Mouse (Mus musculus): ENCODE data around the gene Gdpd3. TPM values are rescaled to one million over a fixed set of nuclear protein-coding genes. Genes with fewer than 3 reads are reported as not detected.
A peak's percentile ranks its signal among the peaks of the same experiment; 100 is the strongest.
"Not testable (repeated sequence)": the region's sequence is repeated elsewhere in the genome, so short reads cannot be mapped to it uniquely, and the experiment has no call there.

Gdpd3 gene
- polyA plus RNA-seq, 1 experiment, result not detected

GRCm38 (mm10) chr7:126775185-126775977 lies 9.2 kb downstream of the Gdpd3 start:
- H3K27ac ChIP-seq (replicated peaks; ENCODE audit: low read depth, low read length), result no peak overlapping the region; the same call in 1 of the 2 replicates
- peaks cover 15% of the 10 kb centered on the region for H3K4me1 ChIP-seq (ENCODE audit: control insufficient read depth, insufficient read depth, insufficient read length, low read length)
- no peak overlapping the region for H3K4me3 ChIP-seq (ENCODE audit: insufficient read depth, low read depth, low read length)

GRCm38 (mm10) chr7:126775978-126776234 lies 9.8 kb downstream of the Gdpd3 start:
- H3K27ac ChIP-seq (replicated peaks; ENCODE audit: low read depth, low read length), result peak overlapping the region; percentile 47; the same call in 1 of the 2 replicates
- H3K4me3 ChIP-seq (ENCODE audit: insufficient read depth, low read depth, low read length), result no peak overlapping the region
- H3K4me1 ChIP-seq (ENCODE audit: control insufficient read depth, insufficient read depth, insufficient read length, low read length), result peaks cover 15% of the 10 kb centered on the region

GRCm38 (mm10) chr7:126776598-126777057 lies 10.5 kb downstream of the Gdpd3 start, which contains the start of gene Ypel3:
Gene Ypel3 (plus strand): TSS chr7:126776955.
- H3K4me1 ChIP-seq (ENCODE audit: control insufficient read depth, insufficient read depth, insufficient read length, low read length), result peaks cover 15% of the 10 kb centered on the region
- H3K4me3 ChIP-seq (ENCODE audit: insufficient read depth, low read depth, low read length), result peak within 1 kb of the TSS; percentile 66
- H3K27ac ChIP-seq (replicated peaks; ENCODE audit: low read depth, low read length), result peak within 1 kb of the TSS; percentile 65

- peak overlapping the region; percentile 66 for H3K4me3 ChIP-seq (ENCODE audit: insufficient read depth, low read depth, low read length)
- peak overlapping the region; percentile 65 for H3K27ac ChIP-seq (replicated peaks; ENCODE audit: low read depth, low read length)
These were observed 11.3 kb downstream of the Gdpd3 start for GRCm38 (mm10) chr7:126777476-126777875.

GRCm38 (mm10) chr7:126778147-126778546 lies 12.0 kb downstream of the Gdpd3 start:
- peaks cover 15% of the 10 kb centered on the region for H3K4me1 ChIP-seq (ENCODE audit: control insufficient read depth, insufficient read depth, insufficient read length, low read length)
- peak overlapping the region; percentile 65 for H3K27ac ChIP-seq (replicated peaks; ENCODE audit: low read depth, low read length)
- H3K4me3 ChIP-seq (ENCODE audit: insufficient read depth, low read depth, low read length), result peak overlapping the region; percentile 66

More at GRCm38 (mm10) chr7:126777476-126777875, 11.3 kb downstream of the Gdpd3 start:
- peaks cover 15% of the 10 kb centered on the region for H3K4me1 ChIP-seq (ENCODE audit: control insufficient read depth, insufficient read depth, insufficient read length, low read length)

GRCm38 (mm10) chr7:126779101-126779500 lies 13.0 kb downstream of the Gdpd3 start:
- not testable (repeated sequence) for H3K4me3 ChIP-seq (ENCODE audit: insufficient read depth, low read depth, low read length); H3K27ac ChIP-seq (replicated peaks; ENCODE audit: low read depth, low read length)
- H3K4me1 ChIP-seq (ENCODE audit: control insufficient read depth, insufficient read depth, insufficient read length, low read length), result peaks cover 15% of the 10 kb centered on the region

- H3K4me3 ChIP-seq (ENCODE audit: insufficient read depth, low read depth, low read length), result peak overlapping the region; percentile 58
- H3K27ac ChIP-seq (replicated peaks; ENCODE audit: low read depth, low read length), result peak overlapping the region; percentile 58
- peaks cover 15% of the 10 kb centered on the region for H3K4me1 ChIP-seq (ENCODE audit: control insufficient read depth, insufficient read depth, insufficient read length, low read length)
These were observed 14.1 kb downstream of the Gdpd3 start for GRCm38 (mm10) chr7:126779983-126780970.

- Histone ChIP-seq H3K4me1 (ENCODE audit: control insufficient read depth, insufficient read depth, insufficient read length, low read length) (peaks cover 8% of the 10 kb centered on the region), H3K27ac (replicated peaks; ENCODE audit: low read depth, low read length) (peak within 1 kb of the TSS; percentile 58), H3K4me3 (ENCODE audit: insufficient read depth, low read depth, low read length) (peak within 1 kb of the TSS; percentile 58)
These were observed 15.0 kb downstream of the Gdpd3 start, which contains the start of gene Tbx6 for GRCm38 (mm10) chr7:126780971-126781635. Gene Tbx6 (plus strand): TSS chr7:126781483.

GRCm38 (mm10) chr7:126781661-126782370 lies 15.7 kb downstream of the Gdpd3 start:
- H3K4me1 ChIP-seq (ENCODE audit: control insufficient read depth, insufficient read depth, insufficient read length, low read length), result peaks cover 7% of the 10 kb centered on the region; the same call in 1 of the 2 replicates
- H3K4me3 ChIP-seq (ENCODE audit: insufficient read depth, low read depth, low read length), result no peak overlapping the region
- H3K27ac ChIP-seq (replicated peaks; ENCODE audit: low read depth, low read length), result no peak overlapping the region

GRCm38 (mm10) chr7:126782693-126783092 lies 16.6 kb downstream of the Gdpd3 start:
- H3K27ac ChIP-seq (replicated peaks; ENCODE audit: low read depth, low read length), result no peak overlapping the region
- H3K4me3 ChIP-seq (ENCODE audit: insufficient read depth, low read depth, low read length), result no peak overlapping the region
- H3K4me1 ChIP-seq (ENCODE audit: control insufficient read depth, insufficient read depth, insufficient read length, low read length), result peaks cover 5% of the 10 kb centered on the region; the same call in 1 of the 2 replicates

GRCm38 (mm10) chr7:126784469-126784868 lies 18.3 kb downstream of the Gdpd3 start:
- Histone ChIP-seq H3K4me3 (ENCODE audit: insufficient read depth, low read depth, low read length) (no peak overlapping the region), H3K27ac (replicated peaks; ENCODE audit: low read depth, low read length) (no peak overlapping the region), H3K4me1 (ENCODE audit: control insufficient read depth, insufficient read depth, insufficient read length, low read length) (no peaks in the 10 kb centered on the region)

GRCm38 (mm10) chr7:126785056-126785455 lies 18.9 kb downstream of the Gdpd3 start:
- Histone ChIP-seq H3K27ac (replicated peaks; ENCODE audit: low read depth, low read length) (no peak overlapping the region), H3K4me1 (ENCODE audit: control insufficient read depth, insufficient read depth, insufficient read length, low read length) (no peaks in the 10 kb centered on the region), H3K4me3 (ENCODE audit: insufficient read depth, low read depth, low read length) (no peak overlapping the region)

- H3K4me1 ChIP-seq (ENCODE audit: control insufficient read depth, insufficient read depth, insufficient read length, low read length), result 0 out of 2 replicates have a peak, but pooled peaks cover 3% of the 10 kb centered on the region
- no peak overlapping the region for H3K4me3 ChIP-seq (ENCODE audit: insufficient read depth, low read depth, low read length)
- no peak overlapping the region for H3K27ac ChIP-seq (replicated peaks; ENCODE audit: low read depth, low read length)
These were observed 20.0 kb downstream of the Gdpd3 start for GRCm38 (mm10) chr7:126786142-126786541.

- Histone ChIP-seq H3K4me1 (ENCODE audit: control insufficient read depth, insufficient read depth, insufficient read length, low read length) (0 out of 2 replicates have a peak, but pooled peaks cover 3% of the 10 kb centered on the region), H3K4me3 (ENCODE audit: insufficient read depth, low read depth, low read length) (no peak overlapping the region), H3K27ac (replicated peaks; ENCODE audit: low read depth, low read length) (no peak overlapping the region)
These were observed 23.0 kb downstream of the Gdpd3 start for GRCm38 (mm10) chr7:126789141-126789540.
